Mouse (Mus musculus) liver, embryonic 14.5 days (tissue): ENCODE results near the gene Sp1. TPM values are rescaled to one million over a fixed set of nuclear protein-coding genes. Genes with fewer than 3 reads are reported as not detected.

ENCODE experiments used
- ATAC-seq: fragments of 200-750 bp; cut with Nextera tagmentation; 2 replicates; pipeline ENCODE4 v1.8.0; 2017; ENCODE audit warnings: moderate number of reproducible peaks, mild to moderate bottlenecking, moderate library complexity; ENCODE audit not compliant: insufficient read depth
- DNase-seq, 3 experiments: peaks; one replicate each; pipeline ENCODE4 v3.0.0-alpha.2; 2012 to 2013; ENCODE audit warnings: low read depth in 3 of 3, low spot score in 3 of 3
- H3K27ac ChIP-seq: fragments of 300-500 bp; sonication (generic); 2 replicates; pipeline ENCODE4 v1.5.1; 2014; ENCODE audit warnings: moderate library complexity, mild to moderate bottlenecking, control low read depth, inconsistent platforms
- H3K27me3 ChIP-seq: fragments of 300-500 bp; sonication (generic); 2 replicates; pipeline ENCODE4 v1.6.1; 2014; ENCODE audit warnings: mild to moderate bottlenecking, low read length, moderate library complexity; ENCODE audit not compliant: control insufficient read depth, insufficient read depth
- H3K36me3 ChIP-seq: fragments of 300-500 bp; sonication (generic); replicated peaks from 2 replicates; pipeline ENCODE4 v1.6.1; 2014; ENCODE audit warnings: low read depth; ENCODE audit not compliant: control insufficient read depth, insufficient read depth
- H3K4me1 ChIP-seq, 2 experiments: fragments of 200-500 bp in 1 of 2; fragments of 300-500 bp in 1 of 2; sonication (generic) in 1 of 2; replicated peaks; 2 replicates each; pipeline ENCODE4 v1.6.1; 2012 to 2014; ENCODE audit warnings: antibody characterized with exemption in 1 of 2, inconsistent platforms in 1 of 2, low read length in 1 of 2; ENCODE audit not compliant: control insufficient read depth in 2 of 2, insufficient read depth in 2 of 2
- H3K4me2 ChIP-seq: fragments of 300-500 bp; sonication (generic); 2 replicates; pipeline ENCODE4 v1.6.1; 2014; ENCODE audit warnings: low read depth, mild to moderate bottlenecking, control low read depth, moderate library complexity
- H3K4me3 ChIP-seq, 2 experiments: fragments of 200-500 bp in 1 of 2; fragments of 300-500 bp in 1 of 2; sonication (generic) in 1 of 2; 2 replicates each; pipeline ENCODE4 v1.5.1; 2012 to 2014; ENCODE audit warnings: low read depth in 2 of 2, low read length in 2 of 2, mild to moderate bottlenecking in 2 of 2, control low read depth in 1 of 2, inconsistent platforms in 1 of 2, moderate library complexity in 1 of 2; ENCODE audit not compliant: insufficient read depth in 1 of 2
- H3K9ac ChIP-seq: fragments of 300-500 bp; sonication (generic); replicated peaks from 2 replicates; pipeline ENCODE4 v1.6.1; 2014; ENCODE audit warnings: mild to moderate bottlenecking, control low read depth, moderate library complexity
- H3K9me3 ChIP-seq: fragments of 300-500 bp; sonication (generic); 2 replicates; pipeline ENCODE4 v1.6.1; 2016; ENCODE audit warnings: low read length, mixed read lengths; ENCODE audit not compliant: control insufficient read depth
- CTCF ChIP-seq: IDR thresholded peaks from 2 replicates; pipeline ENCODE4 v1.5.1; 2016; ENCODE audit warnings: antibody characterized with exemption, low read depth, control low read depth
- EP300 ChIP-seq: IDR thresholded peaks from 2 replicates; pipeline ENCODE4 v1.6.1; 2016; ENCODE audit warnings: antibody characterized with exemption, low read depth
- WGBS: fragments of 180-500 bp; shearing (Covaris S2); extraction: QIAGEN DNeasy Blood & Tissue Kit; methylation state at CpG from one replicate; pipeline ENCODE4 v1.1.7; 2014; ENCODE audit not compliant: insufficient replicate concordance; 5-methylcytosine and 5-hydroxymethylcytosine counted together
- polyA plus RNA-seq, 2 experiments: library from polyadenylated mRNA; depleted of rRNA in 1 of 2; stranded (reverse) in 1 of 2; unstranded in 1 of 2; fragments of >200 nt; fragmentation: Nextera tagmentation in 1 of 2; extraction: Ambion mirVana in 1 of 2; gene quantifications; 2 replicates each; pipeline versions ENCODE4 v1.2.1 to v1.2.3; 2012 to 2014

The Sp1 gene
- polyA plus RNA-seq, 2 experiments = 5.4 to 9.5 TPM

- Histone ChIP-seq H3K36me3 (peaks cover 37% of the 10 kb centered on the region), H3K9ac (peak overlapping the region; percentile 87)
- DNase-seq = no peak
Measured at GRCm38 (mm10) chr15:102471727-102472126, 65.8 kb downstream of the Sp1 start.

GRCm38 (mm10) chr15:102473246-102473645 lies 67.3 kb downstream of the Sp1 start:
- H3K9me3 ChIP-seq = no peaks in the 10 kb centered on the region
- H3K27me3 ChIP-seq = no peaks in the 10 kb centered on the region
- WGBS = 77% methylated on average over 2 of the region's 2 CpGs
- no peak overlapping the region for H3K4me2 ChIP-seq
- H3K4me3 ChIP-seq = no peak overlapping the region
- H3K36me3 ChIP-seq = peaks cover 50% of the 10 kb centered on the region
- DNase-seq (no peak), ATAC-seq (no peak)
- peaks cover 6 to 7% of the 10 kb centered on the region in 2 experiments; a peak in 3 of 4 replicates for H3K4me1 ChIP-seq
- TF ChIP-seq EP300 (no peak), CTCF (no peak)
- H3K9ac ChIP-seq = no peak overlapping the region
- H3K27ac ChIP-seq = no peak overlapping the region

More at GRCm38 (mm10) chr15:102471727-102472126, 65.8 kb downstream of the Sp1 start:
- peak overlapping the region; percentile 80 to 100; a peak in 3 of 4 replicates for H3K4me3 ChIP-seq
- H3K27ac ChIP-seq = no peak overlapping the region
- TF ChIP-seq EP300 (no peak), CTCF (no peak)
- ATAC-seq = no peak
- H3K27me3 ChIP-seq = no peaks in the 10 kb centered on the region
- no peaks in the 10 kb centered on the region for H3K9me3 ChIP-seq
- peak overlapping the region; percentile 86 for H3K4me2 ChIP-seq
- H3K4me1 ChIP-seq = peaks cover 6 to 7% of the 10 kb centered on the region in 2 experiments; a peak in 3 of 4 replicates

- peaks cover 6 to 7% of the 10 kb centered on the region in 2 experiments; a peak in 3 of 4 replicates for H3K4me1 ChIP-seq
- H3K4me3 ChIP-seq = no peak overlapping the region
- peaks cover 62% of the 10 kb centered on the region for H3K36me3 ChIP-seq
- ATAC-seq = no peak
- no peak for TF ChIP-seq EP300
- TF ChIP-seq CTCF = no peak
- no peaks in the 10 kb centered on the region for H3K9me3 ChIP-seq
- H3K27ac ChIP-seq = no peak overlapping the region
- no peak overlapping the region for H3K9ac ChIP-seq
- no peaks in the 10 kb centered on the region for H3K27me3 ChIP-seq
- no peak overlapping the region for H3K4me2 ChIP-seq
- WGBS = 86% methylated on average over 2 of the region's 2 CpGs
- DNase-seq = no peak
Measured at GRCm38 (mm10) chr15:102474520-102474919, 68.6 kb downstream of the Sp1 start.

- Histone ChIP-seq H3K9ac (no peak overlapping the region), H3K4me3 (no peak overlapping the region), H3K4me1 (no peaks in the 10 kb centered on the region), H3K27ac (no peak overlapping the region), H3K36me3 (peaks cover 82% of the 10 kb centered on the region), H3K27me3 (no peaks in the 10 kb centered on the region), H3K9me3 (no peaks in the 10 kb centered on the region), H3K4me2 (no peak overlapping the region)
- TF ChIP-seq EP300 (no peak), CTCF (no peak)
- DNase-seq = no peak
- no peak for ATAC-seq
- WGBS = 87% methylated on average over 3 of the region's 3 CpGs
Measured at GRCm38 (mm10) chr15:102483136-102483535, 77.2 kb downstream of the Sp1 start.

GRCm38 (mm10) chr15:102485853-102486252 lies 79.9 kb downstream of the Sp1 start:
- Histone ChIP-seq H3K4me3 (no peak overlapping the region), H3K36me3 (peaks cover 89% of the 10 kb centered on the region), H3K4me1 (no peaks in the 10 kb centered on the region), H3K9ac (no peak overlapping the region), H3K4me2 (no peak overlapping the region), H3K27ac (no peak overlapping the region), H3K27me3 (no peaks in the 10 kb centered on the region), H3K9me3 (no peaks in the 10 kb centered on the region)
- DNase-seq (no peak), ATAC-seq (0 out of 2 replicates have a peak, but pooled peaks have one; percentile 23)
- TF ChIP-seq EP300 = no peak
- no peak for TF ChIP-seq CTCF
- WGBS = 91% methylated on average over 12 of the region's 12 CpGs

Other genes with a start within 250 kb of the Sp1 start
- 10.2 and 14.9 TPM in 2 replicates for gene Zfp740, start 202.9 kb upstream of the Sp1 start, polyA plus RNA-seq (2012; rRNA removed)
- gene Zfp740, start 202.9 kb upstream of the Sp1 start, polyA plus RNA-seq (2014; fragmentation: Nextera tagmentation; extraction: Ambion mirVana) = 11.7 and 12.0 TPM in 2 replicates
- gene Csad, start 201.4 kb upstream of the Sp1 start, polyA plus RNA-seq (2012; rRNA removed) = 14.9 and 17.9 TPM in 2 replicates
- 22.6 and 24.0 TPM in 2 replicates for gene Csad, start 201.4 kb upstream of the Sp1 start, polyA plus RNA-seq (2014; fragmentation: Nextera tagmentation; extraction: Ambion mirVana)
- gene Itgb7, start 174.2 kb upstream of the Sp1 start, polyA plus RNA-seq (2012; rRNA removed) = 1.6 and 2.7 TPM in 2 replicates
- 5.6 and 5.7 TPM in 2 replicates for gene Itgb7, start 174.2 kb upstream of the Sp1 start, polyA plus RNA-seq (2014; fragmentation: Nextera tagmentation; extraction: Ambion mirVana)
- 2.3 and 2.5 TPM in 2 replicates for gene Rarg, start 148.6 kb upstream of the Sp1 start, polyA plus RNA-seq (2012; rRNA removed)
- 1.9 and 2.1 TPM in 2 replicates for gene Rarg, start 148.6 kb upstream of the Sp1 start, polyA plus RNA-seq (2014; fragmentation: Nextera tagmentation; extraction: Ambion mirVana)
- gene Gm9918, start 135.6 kb upstream of the Sp1 start, polyA plus RNA-seq (2012; rRNA removed) = 0.04 TPM in 1 of 2 replicates, not detected in the other
- 0.04 TPM in 1 of 2 replicates, not detected in the other for gene Gm9918, start 135.6 kb upstream of the Sp1 start, polyA plus RNA-seq (2014; fragmentation: Nextera tagmentation; extraction: Ambion mirVana)
- 13.4 and 15.4 TPM in 2 replicates for gene Mfsd5, start 126.7 kb upstream of the Sp1 start, polyA plus RNA-seq (2012; rRNA removed)
- 21.2 and 23.5 TPM in 2 replicates for gene Mfsd5, start 126.7 kb upstream of the Sp1 start, polyA plus RNA-seq (2014; fragmentation: Nextera tagmentation; extraction: Ambion mirVana)
- gene Espl1, start 109.9 kb upstream of the Sp1 start, polyA plus RNA-seq (2012; rRNA removed) = 17.0 and 17.3 TPM in 2 replicates
- 25.6 and 28.2 TPM in 2 replicates for gene Espl1, start 109.9 kb upstream of the Sp1 start, polyA plus RNA-seq (2014; fragmentation: Nextera tagmentation; extraction: Ambion mirVana)
- gene Pfdn5, start 80.0 kb upstream of the Sp1 start, polyA plus RNA-seq (2012; rRNA removed) = 42.1 and 82.2 TPM in 2 replicates
- gene Pfdn5, start 80.0 kb upstream of the Sp1 start, polyA plus RNA-seq (2014; fragmentation: Nextera tagmentation; extraction: Ambion mirVana) = 149 and 156 TPM in 2 replicates
- gene Myg1, start 74.4 kb upstream of the Sp1 start, polyA plus RNA-seq (2012; rRNA removed) = 26.7 and 32.5 TPM in 2 replicates
- 43.2 and 45.4 TPM in 2 replicates for gene Myg1, start 74.4 kb upstream of the Sp1 start, polyA plus RNA-seq (2014; fragmentation: Nextera tagmentation; extraction: Ambion mirVana)
- gene Aaas, start 55.4 kb upstream of the Sp1 start, polyA plus RNA-seq (2012; rRNA removed) = 31.0 and 33.7 TPM in 2 replicates
- 44.3 and 48.9 TPM in 2 replicates for gene Aaas, start 55.4 kb upstream of the Sp1 start, polyA plus RNA-seq (2014; fragmentation: Nextera tagmentation; extraction: Ambion mirVana)
- 0.01 and 0.07 TPM in 2 replicates for gene Sp7, start 39.0 kb upstream of the Sp1 start, polyA plus RNA-seq (2012; rRNA removed)
- 0.04 TPM in 1 of 2 replicates, not detected in the other for gene Sp7, start 39.0 kb upstream of the Sp1 start, polyA plus RNA-seq (2014; fragmentation: Nextera tagmentation; extraction: Ambion mirVana)
- 0.05 and 0.06 TPM in 2 replicates for gene Amhr2, start 39.2 kb downstream of the Sp1 start, polyA plus RNA-seq (2012; rRNA removed)
- gene Amhr2, start 39.2 kb downstream of the Sp1 start, polyA plus RNA-seq (2014; fragmentation: Nextera tagmentation; extraction: Ambion mirVana) = 0.11 and 0.23 TPM in 2 replicates
- gene Prr13, start 52.9 kb downstream of the Sp1 start, polyA plus RNA-seq (2012; rRNA removed) = 69.0 and 84.6 TPM in 2 replicates
- 111 and 117 TPM in 2 replicates for gene Prr13, start 52.9 kb downstream of the Sp1 start, polyA plus RNA-seq (2014; fragmentation: Nextera tagmentation; extraction: Ambion mirVana)
- gene Pcbp2, start 64.4 kb downstream of the Sp1 start, polyA plus RNA-seq (2012; rRNA removed) = 185 and 221 TPM in 2 replicates
- gene Pcbp2, start 64.4 kb downstream of the Sp1 start, polyA plus RNA-seq (2014; fragmentation: Nextera tagmentation; extraction: Ambion mirVana) = 93.3 and 103 TPM in 2 replicates
- gene Gm10337, start 97.6 kb downstream of the Sp1 start, polyA plus RNA-seq (2012; rRNA removed) = not detected in 2 replicates
- not detected in 2 replicates for gene Gm10337, start 97.6 kb downstream of the Sp1 start, polyA plus RNA-seq (2014; fragmentation: Nextera tagmentation; extraction: Ambion mirVana)
- 0.77 and 1.3 TPM in 2 replicates for gene Map3k12, start 110.9 kb downstream of the Sp1 start, polyA plus RNA-seq (2012; rRNA removed)
- 0.78 and 1.1 TPM in 2 replicates for gene Map3k12, start 110.9 kb downstream of the Sp1 start, polyA plus RNA-seq (2014; fragmentation: Nextera tagmentation; extraction: Ambion mirVana)
- 39.6 and 40.9 TPM in 2 replicates for gene Tarbp2, start 112.0 kb downstream of the Sp1 start, polyA plus RNA-seq (2012; rRNA removed)
- gene Tarbp2, start 112.0 kb downstream of the Sp1 start, polyA plus RNA-seq (2014; fragmentation: Nextera tagmentation; extraction: Ambion mirVana) = 31.5 and 40.2 TPM in 2 replicates
- gene Npff, start 118.8 kb downstream of the Sp1 start, polyA plus RNA-seq (2012; rRNA removed) = 1.2 and 1.4 TPM in 2 replicates
- gene Npff, start 118.8 kb downstream of the Sp1 start, polyA plus RNA-seq (2014; fragmentation: Nextera tagmentation; extraction: Ambion mirVana) = 0.19 and 0.94 TPM in 2 replicates
- not detected in 2 replicates for gene Gm28047, start 218.9 kb downstream of the Sp1 start, polyA plus RNA-seq (2012; rRNA removed)
- gene Gm28047, start 218.9 kb downstream of the Sp1 start, polyA plus RNA-seq (2014; fragmentation: Nextera tagmentation; extraction: Ambion mirVana) = not detected in 2 replicates
- 12.3 and 15.8 TPM in 2 replicates for gene Atf7, start 219.3 kb downstream of the Sp1 start, polyA plus RNA-seq (2012; rRNA removed)
- gene Atf7, start 219.3 kb downstream of the Sp1 start, polyA plus RNA-seq (2014; fragmentation: Nextera tagmentation; extraction: Ambion mirVana) = 6.8 and 7.3 TPM in 2 replicates